Mouse (Mus musculus) hindbrain, embryonic 12.5 days (tissue): ENCODE data around the gene Dzank1. TPM values are rescaled to one million over a fixed set of nuclear protein-coding genes. Genes with fewer than 3 reads are reported as not detected.

Experiments
- ATAC-seq: fragments of 200-750 bp; cut with Nextera tagmentation; 2 replicates; pipeline ENCODE4 v1.8.0; 2017; ENCODE audit warnings: moderate TSS enrichment; ENCODE audit not compliant: low FRiP score
- H3K27ac ChIP-seq: fragments of 300-500 bp; sonication (generic); 2 replicates; pipeline ENCODE4 v1.5.1; 2016; ENCODE audit warnings: mild to moderate bottlenecking
- H3K27me3 ChIP-seq: fragments of 300-500 bp; sonication (generic); 2 replicates; pipeline ENCODE4 v1.6.1; 2016; ENCODE audit warnings: mild to moderate bottlenecking
- H3K36me3 ChIP-seq: fragments of 300-500 bp; sonication (generic); 2 replicates; pipeline ENCODE4 v1.6.1; 2016; ENCODE audit warnings: mild to moderate bottlenecking
- H3K4me1 ChIP-seq: fragments of 300-500 bp; sonication (generic); 2 replicates; pipeline ENCODE4 v1.6.1; 2016
- H3K4me2 ChIP-seq: fragments of 300-500 bp; sonication (generic); replicated peaks from 2 replicates; pipeline ENCODE4 v1.6.1; 2016; ENCODE audit warnings: mild to moderate bottlenecking
- H3K4me3 ChIP-seq: fragments of 300-500 bp; sonication (generic); 2 replicates; pipeline ENCODE4 v1.5.1; 2016; ENCODE audit warnings: mild to moderate bottlenecking
- H3K9ac ChIP-seq: fragments of 300-500 bp; sonication (generic); 2 replicates; pipeline ENCODE4 v1.6.1; 2016; ENCODE audit warnings: mild to moderate bottlenecking, moderate library complexity
- H3K9me3 ChIP-seq: fragments of 300-500 bp; sonication (generic); replicated peaks from 2 replicates; pipeline ENCODE4 v1.6.1; 2016; ENCODE audit warnings: mild to moderate bottlenecking
- WGBS: fragments of 180-500 bp; shearing (Covaris S2); methylation state at CpG from one replicate; pipeline ENCODE4 v1.1.7; 2016; 5-methylcytosine and 5-hydroxymethylcytosine counted together
- polyA plus RNA-seq: library from polyadenylated mRNA; unstranded; fragments of >200 nt; fragmentation: Nextera tagmentation; extraction: Ambion mirVana; gene quantifications from 2 replicates; pipeline ENCODE4 v1.2.1, GENCODE M21; 2016

The Dzank1 gene
- polyA plus RNA-seq, 1 experiment from 2014 or later = 5.8 TPM

DNA sequence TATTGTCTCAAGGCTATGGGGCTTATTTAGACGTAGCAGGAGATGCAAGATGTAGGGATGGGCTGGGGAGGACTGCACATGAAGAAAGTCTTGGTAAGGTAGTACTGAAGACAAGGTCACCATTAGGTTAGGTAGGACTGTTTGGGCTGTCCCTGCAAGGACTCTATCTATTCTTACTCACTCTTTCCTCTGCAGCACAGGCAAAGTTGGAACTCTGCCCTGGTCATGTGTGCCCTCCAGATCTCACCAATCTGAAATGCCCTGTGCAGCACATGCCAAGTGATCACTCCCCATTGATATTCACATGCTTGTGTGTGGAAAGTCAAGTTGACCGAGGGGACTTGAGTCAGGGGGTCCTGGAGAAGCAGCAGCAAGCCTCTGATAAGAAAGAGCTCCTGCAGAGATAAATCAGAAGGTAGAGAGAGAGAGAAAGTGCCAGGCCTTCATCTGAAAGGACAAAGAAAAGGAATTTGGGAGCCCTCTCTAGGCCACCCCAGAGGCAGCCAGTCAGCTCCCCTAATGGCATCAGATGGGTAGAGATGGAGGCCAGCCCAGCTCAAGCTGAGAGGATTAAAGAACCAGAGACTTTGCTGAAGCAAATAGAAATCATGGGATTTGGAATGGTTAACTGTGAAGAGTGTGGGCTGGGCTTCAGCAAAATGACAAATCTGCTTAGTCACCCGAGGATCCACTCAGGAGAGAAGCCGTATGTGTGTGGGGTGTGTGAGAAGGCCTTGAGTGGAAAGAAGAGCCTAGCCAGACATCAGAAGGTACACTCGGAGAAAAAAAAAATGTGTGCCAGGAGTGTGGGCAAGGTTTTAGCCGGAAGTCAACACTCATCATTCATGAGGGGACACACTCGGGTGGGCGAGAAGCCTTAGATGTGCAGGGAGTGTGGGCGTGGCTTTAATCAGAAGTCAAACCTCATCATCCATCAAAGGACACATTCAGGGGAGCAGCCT lies 62.1 kb downstream of the Dzank1 start:
- 83% methylated on average over 9 of the region's 9 CpGs for WGBS
- ATAC-seq = no peak
- Histone ChIP-seq H3K27me3 (no peaks in the 10 kb centered on the region), H3K9me3 (no peaks in the 10 kb centered on the region), H3K27ac (no peak overlapping the region), H3K36me3 (peaks cover 5% of the 10 kb centered on the region), H3K4me2 (no peak overlapping the region), H3K9ac (no peak overlapping the region), H3K4me1 (no peaks in the 10 kb centered on the region), H3K4me3 (no peak overlapping the region)

GRCm38 (mm10) chr2:144464182-144464581 lies 63.0 kb downstream of the Dzank1 start:
- H3K36me3 ChIP-seq = peaks cover 5% of the 10 kb centered on the region
- H3K4me1 ChIP-seq = peaks cover 3% of the 10 kb centered on the region; the same call in 1 of the 2 replicates
- no peaks in the 10 kb centered on the region for H3K9me3 ChIP-seq
- H3K27ac ChIP-seq = no peak overlapping the region
- H3K4me2 ChIP-seq = no peak overlapping the region
- no peak overlapping the region for H3K4me3 ChIP-seq
- no peaks in the 10 kb centered on the region for H3K27me3 ChIP-seq
- WGBS = 70% methylated on average over 7 of the region's 7 CpGs
- ATAC-seq = no peak
- no peak overlapping the region for H3K9ac ChIP-seq

DNA sequence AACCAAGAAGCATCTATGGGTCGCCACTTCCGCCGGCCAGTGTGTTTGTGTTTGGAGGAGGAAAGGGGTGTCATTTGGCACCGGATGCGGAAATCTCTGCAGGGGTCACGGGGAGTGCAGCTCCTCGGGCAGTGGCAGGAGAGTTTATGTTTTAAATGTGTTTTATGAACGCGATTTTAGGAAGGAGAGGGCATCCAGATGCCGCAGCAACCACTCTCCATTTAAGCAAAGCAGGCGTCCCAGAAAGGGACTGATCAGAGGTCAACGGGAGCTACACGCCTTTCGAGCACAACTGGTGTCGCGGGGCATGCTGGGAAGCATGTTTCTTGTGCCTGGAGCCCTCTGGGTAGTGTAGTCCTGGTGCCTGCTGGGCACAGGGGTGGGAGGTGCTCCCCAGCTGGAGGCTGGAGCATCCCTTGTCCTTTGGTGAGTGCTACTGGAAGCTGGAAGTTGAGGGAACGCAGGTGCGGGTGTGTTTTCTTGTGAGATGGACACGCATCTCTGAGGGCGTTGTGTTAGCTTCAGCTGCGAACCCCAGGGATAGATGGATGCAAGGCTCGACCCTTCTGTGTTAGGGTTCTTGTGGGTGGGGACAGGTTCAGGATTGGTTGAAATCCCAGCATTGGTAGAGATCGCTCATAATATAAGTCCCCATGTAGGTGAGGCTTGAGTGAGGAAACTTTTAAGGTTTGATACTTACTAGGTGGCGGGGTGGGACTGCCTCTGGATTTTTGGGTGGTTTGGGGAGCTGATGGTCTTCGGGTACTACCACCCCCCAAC lies 68.0 kb downstream of the Dzank1 start:
- WGBS = 6% methylated on average over 25 of the region's 25 CpGs

GRCm38 (mm10) chr2:144458355-144458754 lies 68.9 kb downstream of the Dzank1 start:
- no peak for ATAC-seq
- Histone ChIP-seq H3K4me3 (peak overlapping the region; percentile 55; the same call in 1 of the 2 replicates), H3K4me1 (peaks cover 6% of the 10 kb centered on the region; the same call in 1 of the 2 replicates), H3K36me3 (no peaks in the 10 kb centered on the region), H3K9me3 (no peaks in the 10 kb centered on the region), H3K9ac (no peak overlapping the region), H3K27ac (no peak overlapping the region), H3K27me3 (peaks cover 21% of the 10 kb centered on the region), H3K4me2 (peak overlapping the region; percentile 63)
- 78% methylated on average over 6 of the region's 6 CpGs for WGBS

More for the DNA sequence above, 68.0 kb downstream of the Dzank1 start:
- H3K9me3 ChIP-seq = no peaks in the 10 kb centered on the region
- H3K4me2 ChIP-seq = peak overlapping the region; percentile 63
- H3K36me3 ChIP-seq = no peaks in the 10 kb centered on the region
- H3K27me3 ChIP-seq = peaks cover 17% of the 10 kb centered on the region
- H3K4me1 ChIP-seq = peaks cover 6% of the 10 kb centered on the region; the same call in 1 of the 2 replicates
- H3K4me3 ChIP-seq = peak overlapping the region; percentile 55
- H3K9ac ChIP-seq = peak overlapping the region; percentile 67
- peak; percentile 99 for ATAC-seq
- peak overlapping the region; percentile 31; the same call in 1 of the 2 replicates for H3K27ac ChIP-seq

GRCm38 (mm10) chr2:144452364-144453008 lies 74.7 kb downstream of the Dzank1 start:
- Histone ChIP-seq H3K36me3 (no peaks in the 10 kb centered on the region), H3K9ac (no peak overlapping the region), H3K27me3 (peaks cover 17% of the 10 kb centered on the region), H3K4me2 (no peak overlapping the region), H3K4me1 (no peaks in the 10 kb centered on the region), H3K4me3 (no peak overlapping the region), H3K9me3 (no peaks in the 10 kb centered on the region), H3K27ac (no peak overlapping the region)
- ATAC-seq = peak; percentile 68
- 17% methylated on average over 8 of the region's 8 CpGs for WGBS

DNA sequence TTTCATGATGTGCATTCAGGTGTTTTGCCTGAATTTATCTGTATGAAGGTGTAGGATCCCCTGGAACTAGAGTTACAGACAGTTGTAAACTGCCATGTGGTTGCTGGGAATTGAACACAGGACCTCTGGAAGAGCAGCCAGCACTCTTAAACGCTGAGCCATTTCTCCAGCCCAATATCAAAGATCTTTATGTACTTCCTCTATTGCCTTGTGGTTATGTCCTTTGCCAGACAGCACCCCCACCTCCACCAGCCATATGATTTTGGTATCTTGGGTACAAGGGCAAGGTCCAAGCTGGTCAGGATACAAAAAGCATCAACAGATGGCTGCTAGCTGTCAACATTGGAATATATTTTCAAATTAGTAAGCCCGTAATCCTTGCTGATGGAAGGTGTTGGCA lies 76.8 kb downstream of the Dzank1 start:
- Histone ChIP-seq H3K4me3 (no peak overlapping the region), H3K9me3 (no peaks in the 10 kb centered on the region), H3K27ac (no peak overlapping the region), H3K4me2 (no peak overlapping the region), H3K27me3 (peaks cover 4% of the 10 kb centered on the region), H3K36me3 (no peaks in the 10 kb centered on the region), H3K9ac (no peak overlapping the region), H3K4me1 (no peaks in the 10 kb centered on the region)
- no peak for ATAC-seq
- 76% methylated on average over 2 of the region's 2 CpGs for WGBS

GRCm38 (mm10) chr2:144446360-144446999 lies 80.7 kb downstream of the Dzank1 start:
- ATAC-seq = no peak
- no peaks in the 10 kb centered on the region; the same call in 1 of the 2 replicates for H3K27me3 ChIP-seq

DNA sequence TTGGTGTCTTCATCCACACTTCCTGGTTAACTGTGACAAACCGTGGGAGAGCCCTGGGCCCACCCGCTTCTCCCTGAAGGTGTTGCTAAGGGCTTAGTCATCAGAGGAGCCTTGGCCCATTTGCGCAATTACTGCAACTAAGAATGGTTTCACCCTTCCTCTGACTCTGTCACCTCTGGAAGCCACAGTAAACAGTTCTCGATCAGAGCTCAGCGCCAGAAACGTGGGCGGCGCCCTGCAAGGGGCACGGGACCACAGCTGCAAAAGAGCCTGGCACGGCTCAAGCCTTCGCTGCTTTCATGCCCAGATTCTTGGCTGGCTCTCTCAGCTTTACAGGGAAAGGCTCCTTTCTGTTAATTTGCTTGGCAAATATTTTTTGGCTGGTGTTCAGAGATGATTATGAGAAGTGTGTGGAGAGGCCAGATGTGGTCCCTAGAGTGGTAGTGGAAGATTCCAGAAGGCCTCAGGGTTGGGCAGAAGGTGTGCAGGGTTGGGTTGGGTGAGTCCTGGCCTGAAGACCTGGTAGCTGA lies 85.8 kb downstream of the Dzank1 start:
- Histone ChIP-seq H3K4me1 (no peaks in the 10 kb centered on the region), H3K9ac (no peak overlapping the region), H3K4me3 (no peak overlapping the region), H3K9me3 (no peaks in the 10 kb centered on the region), H3K27ac (no peak overlapping the region), H3K27me3 (no peaks in the 10 kb centered on the region), H3K36me3 (no peaks in the 10 kb centered on the region), H3K4me2 (no peak overlapping the region)
- 89% methylated on average over 11 of the region's 11 CpGs for WGBS
- ATAC-seq = no peak

More at GRCm38 (mm10) chr2:144446360-144446999, 80.7 kb downstream of the Dzank1 start:
- H3K4me2 ChIP-seq = no peak overlapping the region
- no peaks in the 10 kb centered on the region for H3K4me1 ChIP-seq
- no peaks in the 10 kb centered on the region for H3K36me3 ChIP-seq
- no peak overlapping the region for H3K4me3 ChIP-seq
- 85% methylated on average over 7 of the region's 7 CpGs for WGBS
- no peaks in the 10 kb centered on the region for H3K9me3 ChIP-seq
- no peak overlapping the region for H3K9ac ChIP-seq
- H3K27ac ChIP-seq = no peak overlapping the region

GRCm38 (mm10) chr2:144439191-144439700 lies 88.0 kb downstream of the Dzank1 start:
- H3K9ac ChIP-seq = no peak overlapping the region
- no peaks in the 10 kb centered on the region for H3K36me3 ChIP-seq
- no peak for ATAC-seq
- no peaks in the 10 kb centered on the region for H3K9me3 ChIP-seq
- 75% methylated on average over 3 of the region's 3 CpGs for WGBS
- no peak overlapping the region for H3K4me2 ChIP-seq
- no peaks in the 10 kb centered on the region for H3K27me3 ChIP-seq
- H3K27ac ChIP-seq = no peak overlapping the region
- no peaks in the 10 kb centered on the region for H3K4me1 ChIP-seq
- H3K4me3 ChIP-seq = no peak overlapping the region

DNA sequence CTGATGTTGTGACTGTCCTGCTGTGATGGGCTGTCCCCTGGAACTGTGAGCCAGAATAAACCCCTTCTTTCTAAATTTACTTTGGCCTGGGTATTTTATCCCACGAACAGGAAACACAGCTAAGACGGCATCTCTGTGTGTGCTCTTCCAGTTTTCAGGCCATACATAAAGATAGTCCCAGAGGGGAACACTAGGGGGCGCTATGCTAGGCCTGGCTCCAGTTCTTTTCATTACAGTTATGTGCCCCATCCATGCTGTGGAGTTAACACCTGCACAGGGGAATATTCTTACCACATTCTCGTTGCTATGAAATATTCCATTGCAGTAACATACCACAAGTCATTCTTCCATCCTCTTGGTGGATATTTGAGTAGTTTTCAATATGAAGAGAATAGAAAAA lies 88.8 kb downstream of the Dzank1 start:
- H3K4me3 ChIP-seq = no peak overlapping the region
- no peaks in the 10 kb centered on the region for H3K4me1 ChIP-seq
- no peaks in the 10 kb centered on the region for H3K27me3 ChIP-seq
- no peak for ATAC-seq
- H3K9me3 ChIP-seq = no peaks in the 10 kb centered on the region
- H3K4me2 ChIP-seq = no peak overlapping the region
- H3K27ac ChIP-seq = no peak overlapping the region
- no peak overlapping the region for H3K9ac ChIP-seq
- no peaks in the 10 kb centered on the region for H3K36me3 ChIP-seq
- WGBS = 63% methylated on average over 4 of the region's 4 CpGs

DNA sequence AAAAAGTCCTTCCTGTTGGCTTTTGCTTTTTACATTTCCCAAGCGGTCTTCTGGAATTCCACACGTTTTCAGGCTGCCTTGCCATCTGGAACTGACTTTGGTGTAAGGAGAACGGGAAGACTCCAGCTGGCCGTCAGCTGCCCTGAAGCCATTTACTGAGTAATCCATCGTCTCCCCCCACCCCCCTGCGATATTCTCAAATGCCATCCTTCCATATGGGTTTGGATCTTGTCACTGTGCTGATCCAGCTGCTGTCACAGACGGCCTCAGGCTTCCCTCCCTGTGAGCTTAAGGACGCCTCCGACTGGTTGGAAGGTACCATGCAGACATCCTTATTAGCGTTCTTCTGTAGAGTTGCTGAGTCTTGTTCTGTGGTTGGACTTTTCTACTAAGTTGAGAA lies 91.5 kb downstream of the Dzank1 start:
- Histone ChIP-seq H3K36me3 (no peaks in the 10 kb centered on the region), H3K4me1 (no peaks in the 10 kb centered on the region)
- WGBS = 76% methylated on average over 10 of the region's 10 CpGs

More for the DNA sequence above, 91.5 kb downstream of the Dzank1 start:
- ATAC-seq = no peak
- Histone ChIP-seq H3K9me3 (no peaks in the 10 kb centered on the region), H3K4me3 (no peak overlapping the region), H3K9ac (no peak overlapping the region), H3K27ac (no peak overlapping the region), H3K4me2 (no peak overlapping the region), H3K27me3 (no peaks in the 10 kb centered on the region)
